Mouse (Mus musculus): ENCODE results near the gene Gjb1.

Gene Gjb1

DNA sequence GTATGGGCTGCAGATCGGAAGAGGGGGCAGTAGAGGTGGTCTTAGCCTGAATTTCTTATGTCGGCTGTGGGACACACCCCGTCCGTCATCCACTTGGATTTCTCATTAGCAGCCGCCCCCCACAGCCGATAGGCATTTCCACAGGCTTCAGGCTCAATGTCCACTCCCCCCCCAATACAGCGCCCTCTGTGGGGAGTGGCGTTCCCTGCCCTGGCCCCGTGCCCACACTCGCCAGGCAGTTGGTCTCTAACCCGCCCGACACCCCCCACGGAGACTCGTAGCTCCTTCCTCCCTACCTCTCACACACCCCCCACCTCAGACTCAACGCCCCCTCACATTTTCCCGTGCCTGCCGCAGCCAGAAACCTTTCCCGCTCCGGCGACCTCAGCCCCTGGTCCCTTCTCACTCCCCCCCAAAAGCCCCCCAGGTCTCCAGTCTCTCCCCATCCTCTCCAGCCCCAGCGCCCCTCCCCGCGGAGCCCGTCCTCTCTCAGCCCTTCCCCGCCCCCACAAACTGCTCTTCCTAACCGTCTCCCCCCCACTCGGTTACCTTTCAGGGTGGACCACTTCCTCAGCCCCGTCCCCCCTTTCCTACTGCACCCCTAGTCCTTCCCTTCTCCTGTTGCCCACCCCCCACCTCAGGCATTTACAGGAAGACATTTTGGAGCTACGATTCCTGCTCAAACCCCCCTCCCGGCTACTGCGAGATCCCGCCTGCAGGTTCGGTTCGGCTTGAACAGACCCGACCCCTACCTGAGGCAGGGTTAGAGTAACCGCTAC, 43.0 kb downstream of the Gjb1 start:
- DNase-seq: peak; percentile 55

DNA sequence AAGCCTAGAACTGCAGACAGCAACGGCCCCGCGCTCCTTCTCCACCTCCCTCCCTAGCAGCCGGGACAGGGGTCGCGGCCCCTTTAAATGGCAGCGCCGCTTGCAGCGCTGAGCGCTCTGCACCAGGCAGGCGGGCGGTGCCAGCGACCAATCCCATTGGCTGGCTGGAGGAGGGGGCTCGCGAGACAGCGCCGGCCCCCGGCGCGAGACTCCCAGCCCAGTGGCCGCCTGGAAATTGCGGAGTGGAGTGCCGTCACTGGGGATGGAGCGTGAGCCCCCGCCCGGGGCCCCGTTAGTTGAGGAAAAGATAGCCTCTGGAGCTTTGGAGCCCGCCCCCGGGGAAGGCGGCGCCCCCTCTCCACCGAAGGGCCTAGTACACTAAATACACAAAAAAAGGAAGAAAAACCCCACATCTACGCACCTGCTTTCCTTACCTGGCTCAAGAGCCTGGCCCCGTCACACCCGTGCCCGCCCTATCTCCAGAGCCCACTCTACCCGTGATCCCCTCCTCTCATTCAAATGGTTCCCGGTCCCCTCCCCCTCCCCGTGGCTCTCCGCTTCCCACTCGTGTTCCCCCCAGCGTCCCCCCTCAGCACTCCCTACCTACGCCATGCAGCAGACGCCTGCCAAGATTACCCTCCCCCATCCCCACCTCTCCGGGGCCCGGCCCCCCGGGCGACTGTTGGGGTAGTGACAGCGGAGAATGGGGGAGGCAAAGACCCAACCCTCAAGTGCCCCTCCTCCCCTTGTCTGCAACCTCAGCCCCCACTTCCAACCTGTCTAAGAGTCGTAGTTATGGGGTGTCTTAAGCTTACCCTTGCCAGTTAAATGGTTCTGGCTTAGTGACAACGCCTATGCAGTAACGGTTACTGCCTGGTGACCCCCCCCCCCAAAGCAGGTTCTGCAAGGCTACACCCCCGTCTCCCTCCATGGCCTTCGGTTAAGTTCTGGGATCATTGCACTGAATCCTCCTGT, 43.8 kb downstream of the Gjb1 start:
- peak; percentile 82 for DNase-seq

DNA sequence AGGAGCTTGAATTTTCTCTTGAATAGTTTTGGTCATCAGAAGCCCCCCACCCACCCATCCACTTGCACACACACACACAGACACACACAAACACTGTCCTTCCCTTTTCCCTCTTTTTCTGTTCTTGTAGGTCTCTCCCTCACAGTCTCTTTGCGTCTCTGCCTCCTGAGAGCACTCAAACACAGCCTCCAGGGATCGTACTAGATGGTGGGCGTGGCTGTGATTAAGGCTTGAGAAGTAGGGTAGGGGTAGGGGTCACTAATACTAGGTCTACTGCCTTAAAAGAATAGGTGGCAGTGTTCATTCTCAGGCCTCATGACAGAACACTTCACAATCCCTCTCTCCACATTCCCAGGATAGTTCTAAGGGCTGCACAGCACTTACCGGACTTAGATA, 44.5 kb downstream of the Gjb1 start, which contains the start of gene Zmym3:
TSS of gene Zmym3 (minus strand) at position 150 of the 396 bp plus-strand sequence.
- no peak for DNase-seq

DNA sequence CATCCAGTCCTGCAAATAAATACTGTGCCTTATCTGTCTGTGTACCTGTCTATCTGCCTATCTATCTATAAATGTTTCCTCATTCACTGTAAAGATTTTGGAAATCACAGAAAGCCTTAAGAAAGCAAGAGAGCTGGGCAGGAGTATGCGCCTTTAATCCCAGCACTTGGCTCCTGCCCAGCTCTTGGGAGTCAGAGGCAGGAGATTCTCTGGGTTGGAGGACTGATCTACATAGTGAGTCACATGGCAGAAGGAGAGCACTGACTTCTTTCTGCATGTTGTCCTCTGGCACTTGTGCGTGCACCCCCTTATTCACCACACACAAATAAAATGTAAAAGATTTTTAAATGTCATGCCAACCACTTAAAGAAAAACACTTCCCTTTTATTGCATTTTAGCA, 47.3 kb downstream of the Gjb1 start:
- no peak for DNase-seq

DNA sequence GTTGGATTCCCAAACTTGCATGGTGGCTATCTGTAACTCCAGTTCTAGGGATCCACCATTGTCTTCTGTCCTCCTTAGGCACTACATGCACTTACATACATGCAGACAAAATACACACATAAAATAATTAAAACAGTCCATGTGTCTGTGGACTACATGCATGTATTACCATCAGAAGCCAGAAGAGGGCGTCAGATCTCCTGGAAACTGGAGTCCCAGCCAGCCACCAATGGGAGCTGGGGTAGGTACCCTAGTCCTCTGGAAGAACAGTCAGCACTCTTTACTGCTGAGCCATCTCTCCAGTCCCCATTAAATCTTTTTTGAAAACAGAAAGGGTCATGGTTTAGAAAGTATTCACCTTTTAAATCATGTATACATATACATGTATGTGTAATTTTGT, 51.6 kb downstream of the Gjb1 start:
- DNase-seq: peak; percentile 17

DNA sequence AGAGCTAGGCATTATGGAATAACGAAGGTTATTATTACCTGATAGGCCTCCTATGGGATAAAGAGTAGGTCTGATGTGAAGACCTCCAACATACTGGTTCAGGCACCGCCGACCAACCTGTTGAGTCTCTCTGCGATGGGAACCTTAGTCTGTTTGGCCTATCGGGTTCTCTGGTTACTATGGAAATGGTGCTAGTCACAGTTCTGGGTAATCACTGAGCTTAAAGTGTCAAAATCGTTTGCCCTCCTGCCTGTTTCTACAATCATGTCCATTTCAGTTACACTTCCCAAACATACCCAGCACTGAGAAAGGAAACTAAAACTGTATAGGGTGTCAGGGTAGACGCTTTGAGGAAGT, 52.6 kb downstream of the Gjb1 start:
- DNase-seq: no peak

DNA sequence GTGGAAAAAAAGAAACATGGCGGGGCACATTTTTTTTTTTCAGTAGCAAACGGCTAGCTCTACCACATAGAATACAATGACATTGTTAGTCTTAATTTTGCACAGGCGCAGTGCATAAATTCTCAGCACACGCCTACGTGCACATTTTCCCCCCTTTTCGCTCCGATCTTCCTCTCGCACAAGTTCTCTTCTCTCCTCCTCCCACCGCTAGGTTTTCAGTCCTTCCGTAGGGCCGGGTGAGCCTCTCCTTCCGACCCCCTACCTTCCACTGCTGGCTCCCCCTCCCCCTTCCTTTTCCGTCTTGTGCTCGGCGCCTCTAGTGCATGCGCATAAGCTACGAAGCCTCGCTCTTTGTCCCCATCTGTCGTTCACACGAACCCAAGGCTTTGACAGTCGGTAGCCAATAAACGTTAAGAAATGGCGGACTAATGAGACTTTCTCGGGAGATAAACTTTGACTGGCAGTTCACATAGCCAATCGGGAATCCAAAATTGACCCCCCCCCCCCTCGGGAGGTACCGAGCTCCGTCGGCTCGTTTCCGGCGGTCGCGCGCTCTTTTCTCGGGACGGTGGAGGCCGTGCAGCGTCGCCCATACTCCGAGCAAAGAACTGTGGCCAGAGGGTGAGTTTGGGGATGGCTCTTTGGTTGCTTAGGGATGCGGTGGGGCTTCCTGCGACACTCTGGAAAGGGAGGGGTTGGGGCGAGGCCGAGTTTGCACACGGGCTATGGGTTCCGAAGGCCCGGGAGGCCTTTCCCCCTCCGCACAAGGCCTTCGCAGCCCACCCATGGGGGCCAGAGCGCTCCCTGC, 53.2 kb downstream of the Gjb1 start, which contains the start of gene Nono:
TSS of gene Nono (plus strand) at position 177 of the 808 bp plus-strand sequence.
- DNase-seq: peak; percentile 73

DNA sequence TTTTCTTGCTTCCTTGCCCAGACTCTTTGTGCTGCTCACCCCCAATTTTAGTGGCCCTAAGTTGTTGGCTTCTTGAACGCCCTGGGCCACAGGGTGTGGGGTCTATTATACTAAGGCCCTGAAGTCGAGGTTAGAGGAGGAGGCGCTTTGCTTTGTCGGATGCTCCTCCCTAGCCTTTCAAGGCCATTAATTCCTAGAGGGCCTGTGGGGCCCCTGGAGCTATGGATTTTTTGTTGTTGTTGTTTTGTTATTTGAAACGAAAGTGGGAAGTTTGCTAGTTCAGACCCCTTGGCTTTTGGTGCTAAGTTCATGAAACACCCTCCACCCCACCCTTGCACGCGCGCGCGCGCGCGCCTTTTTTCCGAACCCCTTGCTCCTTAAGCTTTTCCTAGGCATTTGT, 53.8 kb downstream of the Gjb1 start:
- DNase-seq: no peak
